Mouse (Mus musculus) heart, postnatal 14 days (tissue): ENCODE data around the gene Med27. TPM values are rescaled to one million over a fixed set of nuclear protein-coding genes. Genes with fewer than 3 reads are reported as not detected.
A peak's percentile ranks its signal among the peaks of the same experiment; 100 is the strongest.

Experiments used
- DNase-seq, 2 experiments: peaks; one replicate each; pipeline ENCODE4 v3.0.0; 2021 to 2022
- intact Hi-C: fragments of 180-260 bp; cut with DNase I; formaldehyde crosslinking; loops from one replicate; pipeline ENCODE4 v1.15.1; 2025
- microRNA-seq, 2 experiments: library from miRNA; unstranded; fragments of <30 nt; microRNA quantifications; one replicate each; pipeline ENCODE4 v1.2.0; 2021 to 2022
- total RNA-seq, 2 experiments: library from RNA; stranded (reverse); gene quantifications; 2 replicates each; pipeline ENCODE4 v1.2.3; 2021

Med27 gene
- total RNA-seq, 2 experiments from 2014 or later, result 15.2 to 15.5 TPM

DNA sequence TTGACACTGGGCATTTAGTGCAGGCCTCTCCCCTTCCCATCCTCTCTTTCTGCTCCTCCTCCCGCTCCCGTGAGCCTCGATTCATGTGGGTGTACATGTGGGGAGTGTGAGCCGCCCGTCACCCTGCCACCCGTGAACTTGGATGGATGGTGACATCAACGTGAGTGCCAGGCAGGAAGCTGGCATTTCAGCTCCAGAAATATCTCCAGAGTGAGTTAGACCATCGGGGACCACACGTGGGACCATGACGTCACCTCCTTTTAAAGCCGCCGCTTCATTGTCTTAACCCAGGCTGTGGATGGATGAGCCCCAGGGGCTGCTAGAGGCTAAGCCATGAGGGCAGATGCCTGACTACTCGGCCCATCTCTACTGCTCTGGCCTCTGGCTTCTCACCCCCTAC lies 195.4 kb downstream of the Med27 start:
- DNase-seq, result no peak
- intact Hi-C loops, result no loop called here

DNA sequence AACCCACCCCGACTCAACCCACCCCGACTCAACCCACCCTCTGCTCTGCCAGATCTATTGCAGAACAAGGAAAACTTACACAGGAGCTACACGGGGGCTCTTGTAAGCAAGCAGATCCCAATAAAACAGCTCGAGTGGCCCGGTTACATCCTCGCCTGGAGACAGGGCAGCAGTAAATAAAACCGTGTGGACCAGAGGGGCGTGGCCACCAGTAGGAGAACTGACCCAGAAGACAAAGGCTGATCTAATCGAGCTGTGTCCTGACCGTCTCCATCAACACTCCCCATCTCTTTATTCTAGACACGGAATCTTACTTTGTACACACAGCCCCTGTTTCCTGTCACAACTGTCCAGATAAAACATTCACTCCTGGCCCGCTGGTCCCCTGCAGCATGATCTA lies 200.0 kb downstream of the Med27 start:
- intact Hi-C loops, result no loop called here
- DNase-seq, result no peak

DNA sequence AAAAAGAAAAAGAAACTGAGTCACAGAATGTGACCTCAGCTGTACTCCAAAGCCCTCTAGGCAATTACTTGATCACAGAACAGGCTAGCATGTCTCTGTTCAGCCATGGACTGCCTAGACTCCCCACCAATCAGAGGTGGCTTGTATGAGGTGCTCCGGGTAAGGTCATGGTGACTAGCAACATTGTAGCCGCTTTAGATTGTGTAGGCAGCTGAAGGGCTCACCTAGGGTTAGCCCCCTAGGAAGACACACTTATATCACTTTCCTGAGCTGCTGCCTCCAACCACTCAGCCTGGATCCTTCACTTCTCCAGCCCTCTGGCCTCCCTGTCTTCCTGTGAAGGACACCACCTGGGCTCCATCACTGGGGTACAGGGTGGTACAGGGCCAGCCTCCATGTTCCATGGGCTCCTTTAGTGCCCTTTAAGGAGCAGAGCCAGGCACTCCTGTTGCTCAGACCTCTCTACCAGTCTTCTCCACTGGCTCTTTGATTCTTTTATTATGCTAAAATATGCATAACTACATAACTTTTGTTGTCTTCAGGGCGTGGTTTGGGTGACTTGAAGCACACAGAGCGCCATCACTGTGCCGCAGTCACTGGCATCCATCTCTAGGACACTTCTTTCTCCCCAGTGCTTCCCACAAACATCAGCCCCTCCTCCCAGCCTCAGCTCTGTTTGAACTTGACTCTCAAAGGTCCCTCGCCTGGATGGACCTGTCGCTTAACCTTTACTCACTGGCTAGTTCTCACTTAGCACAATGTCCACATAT lies 205.4 kb downstream of the Med27 start:
- intact Hi-C loops, result loop anchor here (5.0 to 10.0 kb wide), 2 partner anchors 207 to 335 kb away; partner anchors contain the start of gene Med27

DNA sequence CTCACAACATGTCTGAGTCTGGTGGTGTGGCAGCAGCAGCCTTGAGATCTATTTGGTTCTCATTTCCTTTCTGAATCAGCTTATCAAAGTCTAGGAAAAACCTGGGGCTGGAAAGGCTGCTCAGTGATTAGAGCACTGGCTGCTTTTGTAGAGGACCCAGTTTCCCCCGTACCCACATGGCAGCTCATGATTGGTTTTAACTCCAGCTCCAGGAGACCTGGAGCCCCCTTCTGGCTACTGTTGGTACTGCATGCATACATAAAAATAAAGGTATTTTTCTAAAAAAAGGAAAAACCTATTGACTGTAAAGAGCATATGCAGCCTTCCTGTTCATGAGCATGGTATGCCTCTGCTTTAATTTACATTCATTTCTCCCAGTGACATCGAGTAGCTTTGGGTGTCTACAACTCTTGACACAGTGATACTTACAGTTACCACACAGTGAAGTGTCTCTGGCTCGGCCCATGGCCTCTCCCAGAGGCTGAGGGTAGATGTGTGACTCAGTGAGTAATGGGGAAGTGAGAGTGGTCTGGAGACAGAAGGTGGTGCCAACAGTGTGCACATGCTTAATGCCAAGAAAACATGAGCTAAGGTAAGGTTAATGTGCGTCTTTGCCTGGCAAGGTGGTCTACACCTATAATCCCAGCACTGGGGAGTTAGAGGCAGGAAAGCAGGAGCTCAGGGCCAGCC lies 207.5 kb downstream of the Med27 start:
- intact Hi-C loops, result loop anchor here (1.0 to 10.0 kb wide), 3 partner anchors 209 to 354 kb away; partner anchors contain the start of gene Med27
- peak; percentile 35 to 71 for DNase-seq

More for the DNA sequence above, 205.4 kb downstream of the Med27 start:
- DNase-seq, result no peak

DNA sequence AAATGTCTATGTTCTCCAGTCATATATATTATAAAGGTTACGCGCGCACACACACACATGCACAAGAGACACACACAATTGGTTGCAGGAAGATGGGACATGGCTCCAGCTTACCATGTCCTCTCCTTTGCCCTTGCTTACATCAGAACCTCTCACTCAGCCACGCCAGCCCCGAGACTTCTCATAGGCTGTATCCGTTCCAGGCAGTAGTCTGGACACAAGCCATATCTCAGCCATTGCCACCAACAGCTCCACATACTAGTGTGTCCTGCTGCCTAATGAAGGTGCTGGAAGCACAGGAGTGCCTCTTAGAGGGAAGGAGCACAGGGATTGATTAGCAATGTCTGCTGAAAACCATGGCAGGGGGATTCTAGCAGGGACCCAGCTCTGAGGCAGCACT lies 211.9 kb downstream of the Med27 start:
- peak in 1 of 2 experiments; percentile 31 for DNase-seq
- intact Hi-C loops, result loop anchor here (10.0 kb wide), 1 partner anchor 214 kb away; the partner anchor contains the start of gene Med27

DNA sequence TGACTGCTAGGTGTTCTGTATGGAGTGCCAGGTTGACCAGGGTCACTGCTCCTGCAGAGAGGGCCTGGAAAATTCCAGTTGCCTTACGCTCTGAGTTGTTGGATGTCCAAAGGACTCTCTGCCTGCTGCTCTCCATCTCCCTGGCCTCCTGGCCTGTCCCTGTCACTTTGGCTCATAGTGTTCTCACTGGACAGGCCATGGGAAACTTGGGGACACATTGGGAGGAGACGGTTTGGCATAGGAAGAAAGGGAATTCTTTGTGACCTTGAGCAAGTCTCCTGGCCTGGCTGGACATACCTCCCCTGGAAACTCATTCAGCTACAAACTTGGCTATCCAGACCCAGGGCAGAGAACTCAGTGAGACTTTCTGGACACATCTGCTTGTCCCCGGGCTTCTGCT lies 213.3 kb downstream of the Med27 start:
- intact Hi-C loops, result loop anchor here (10.0 kb wide), 1 partner anchor 215 kb away; the partner anchor contains the start of gene Med27
- no peak for DNase-seq

DNA sequence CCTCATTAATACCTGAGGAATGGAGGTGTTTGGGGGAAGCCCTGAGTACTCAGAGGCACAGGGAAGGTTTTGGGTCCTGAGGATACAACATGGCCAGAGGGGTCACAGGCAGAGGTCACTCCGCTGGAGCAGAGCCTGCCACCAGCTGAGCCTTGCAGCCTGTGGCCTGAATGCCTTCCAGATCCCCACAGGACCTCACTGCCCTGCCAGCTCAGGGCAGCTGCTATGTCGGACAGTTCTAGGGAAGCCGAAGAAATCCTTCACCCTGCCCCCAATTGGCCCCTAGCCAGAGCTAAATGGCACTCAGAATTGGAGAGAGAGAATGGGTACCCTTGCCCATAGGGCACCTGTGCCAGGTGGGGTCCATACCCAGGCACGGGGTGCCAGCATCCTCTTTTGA lies 214.8 kb downstream of the Med27 start:
- DNase-seq, result no peak
- intact Hi-C loops, result no loop called here

DNA sequence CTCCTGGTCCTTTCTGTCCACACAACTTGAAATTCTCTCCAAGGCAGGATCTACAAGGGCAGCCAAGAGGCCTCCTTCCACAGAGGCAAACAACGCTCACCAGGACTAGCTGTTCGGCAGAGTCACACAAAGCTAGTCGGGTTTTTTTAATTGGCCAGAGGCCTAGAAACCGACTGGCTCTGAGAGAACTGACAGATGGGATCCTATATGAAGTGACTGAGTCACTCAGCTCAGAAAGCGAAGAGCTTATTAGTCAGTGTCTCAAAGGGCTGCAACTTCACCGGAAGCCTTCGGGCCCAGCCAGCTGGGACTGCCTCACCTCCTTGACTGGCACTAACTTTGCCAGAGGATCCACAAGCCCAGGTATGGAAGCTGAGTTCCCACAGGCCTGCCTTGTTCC lies 217.4 kb downstream of the Med27 start:
- intact Hi-C loops, result no loop called here
- no peak for DNase-seq

DNA sequence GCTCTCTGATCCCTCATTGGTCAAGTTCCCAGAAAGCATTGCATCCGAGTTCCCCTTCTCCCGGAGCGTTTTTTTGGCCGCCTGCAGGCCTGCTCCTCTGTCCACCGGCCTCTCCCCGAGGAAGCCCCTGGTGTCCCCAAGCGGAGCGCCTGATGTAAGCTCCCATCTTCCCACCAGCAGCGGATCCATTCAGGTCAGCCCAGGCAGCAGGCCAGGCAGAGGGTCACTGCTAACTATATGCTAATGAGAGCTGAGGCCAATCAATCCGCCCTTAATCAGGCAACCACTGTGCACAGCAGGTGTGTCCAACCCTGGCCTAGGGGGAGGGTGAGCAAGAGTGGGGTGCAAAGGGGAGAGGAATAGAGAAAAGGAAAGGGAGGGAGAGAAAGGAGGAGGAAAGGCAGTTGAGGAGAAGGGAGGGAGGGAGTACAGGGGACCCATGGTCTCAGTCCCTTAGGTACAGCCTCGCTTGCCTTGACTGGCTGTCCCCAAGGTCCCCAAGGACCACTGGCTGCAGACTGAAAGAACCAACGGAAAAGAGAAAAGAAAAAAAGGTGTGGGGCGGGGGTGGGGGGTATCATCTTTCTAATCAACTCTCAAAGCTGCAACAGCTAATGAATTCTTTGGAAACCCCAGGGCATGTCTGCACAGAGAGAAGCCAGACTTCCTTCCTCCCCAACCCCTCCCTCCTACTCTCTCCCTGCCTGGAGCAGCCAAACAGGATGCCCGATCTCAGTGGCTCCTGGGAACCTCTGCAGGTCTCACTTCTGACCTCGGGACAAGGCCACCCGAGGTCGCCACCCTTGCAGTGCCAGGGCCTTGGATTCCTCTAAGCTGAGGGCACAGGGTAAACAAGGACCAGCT lies 219.2 kb downstream of the Med27 start:
- no peak for DNase-seq
- intact Hi-C loops, result no loop called here

DNA sequence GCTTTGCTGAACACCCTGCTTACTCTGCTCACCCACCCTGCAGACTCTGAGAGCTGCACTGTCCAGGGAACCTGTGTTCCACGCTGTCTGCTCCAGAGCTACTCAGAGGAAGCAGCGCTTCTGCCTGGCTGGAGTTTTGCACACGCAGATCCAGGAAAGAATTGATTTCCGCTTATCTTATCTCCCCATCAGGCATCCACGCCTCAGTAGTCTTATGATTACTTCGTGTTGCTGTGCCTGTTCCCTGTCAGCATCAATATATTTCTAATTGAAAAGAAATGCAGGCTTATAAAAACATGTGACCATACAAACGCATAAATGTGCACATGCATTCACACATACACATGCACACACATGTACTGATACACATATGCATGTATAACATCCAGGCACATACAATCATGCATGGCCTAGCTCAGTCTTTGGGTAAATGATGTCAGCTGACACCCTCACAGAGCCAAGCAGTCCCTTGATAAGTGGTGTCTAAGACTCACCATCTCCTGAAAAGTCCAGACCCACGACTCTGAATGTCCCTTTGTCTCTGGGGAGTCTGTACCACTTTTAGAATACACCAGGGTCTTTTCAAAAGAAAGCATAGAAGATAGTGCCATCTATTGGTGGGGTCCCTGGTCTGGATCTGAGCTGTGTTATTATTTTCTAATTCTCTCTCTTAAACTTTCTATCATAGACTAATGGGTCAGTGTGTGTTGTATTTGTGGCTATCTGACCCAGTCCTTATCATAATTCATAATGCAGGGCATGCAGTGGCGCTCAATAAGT lies 225.5 kb downstream of the Med27 start:
- no peak for DNase-seq
- intact Hi-C loops, result no loop called here

DNA sequence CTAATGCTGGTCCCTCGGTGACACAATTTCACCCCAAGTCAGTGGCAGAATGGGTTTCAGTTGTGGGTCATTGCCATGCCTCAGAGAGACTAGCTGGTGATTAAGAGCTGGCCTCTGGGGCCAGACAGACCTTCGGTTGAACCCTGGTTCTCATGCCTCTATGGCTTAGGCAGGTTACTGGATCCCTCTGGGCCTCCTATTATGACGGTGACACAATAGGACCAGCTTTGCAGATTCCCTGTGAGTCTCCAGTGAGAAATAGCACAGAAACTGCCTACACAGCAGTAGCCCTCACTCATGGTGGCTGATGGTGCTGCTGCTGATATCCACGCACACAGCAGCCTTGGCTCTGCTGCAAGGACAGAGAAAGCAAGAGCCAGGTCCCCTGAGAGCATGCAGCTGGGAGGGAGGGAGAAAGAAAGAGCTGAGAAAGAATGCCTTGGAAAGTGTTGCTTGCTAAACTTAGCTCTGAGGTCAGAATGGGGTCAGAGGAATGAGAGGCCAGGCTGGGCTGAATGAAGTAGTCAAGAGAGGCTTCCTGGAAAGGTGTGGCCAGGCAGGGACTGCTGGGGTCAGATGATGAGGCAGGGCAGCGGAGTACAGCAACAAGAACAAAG lies 226.3 kb downstream of the Med27 start:
- intact Hi-C loops, result no loop called here
- DNase-seq, result no peak

DNA sequence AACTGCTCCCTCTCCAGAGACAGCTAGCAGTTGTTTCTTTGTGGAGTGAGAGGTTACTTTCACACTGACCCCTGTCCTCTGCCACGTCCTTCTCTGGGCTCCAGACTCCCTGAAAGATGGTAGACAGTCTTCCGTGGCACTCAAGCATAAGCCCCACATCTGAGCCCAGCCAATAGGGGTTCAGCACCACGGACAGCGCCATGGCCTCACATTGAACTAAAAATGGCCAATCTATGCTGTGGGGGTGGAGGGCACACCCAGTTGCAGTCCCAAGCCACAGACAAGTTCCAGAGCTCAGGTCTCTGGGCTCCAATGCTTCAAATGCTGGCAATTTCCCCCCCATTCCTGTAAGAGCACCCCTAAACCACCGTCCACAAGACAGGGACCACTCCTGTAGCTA lies 227.0 kb downstream of the Med27 start:
- peak; percentile 67 to 76 for DNase-seq
- intact Hi-C loops, result no loop called here

DNA sequence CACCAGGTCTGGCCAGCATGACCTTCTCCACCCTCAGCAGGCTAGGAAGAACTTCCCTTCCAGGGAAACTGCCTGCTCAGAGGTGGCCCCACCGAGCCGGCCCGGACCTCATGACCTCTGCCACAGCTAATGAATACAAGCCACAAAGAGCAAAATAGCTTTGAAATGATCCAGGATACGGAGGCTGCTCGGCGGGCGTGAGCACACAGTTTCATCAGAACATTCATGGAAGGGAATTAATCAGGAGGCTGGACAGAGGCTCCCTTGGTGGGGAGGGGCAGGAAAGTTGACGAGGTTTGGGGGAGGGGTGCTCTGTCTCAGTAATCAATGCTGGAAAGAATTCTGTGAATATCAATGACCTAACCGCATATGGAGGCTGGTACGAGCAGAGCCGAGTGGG lies 227.6 kb downstream of the Med27 start:
- DNase-seq, result no peak
- intact Hi-C loops, result no loop called here

Small RNA genes within 50 kb of the gene (microRNA-seq; reads per million reads assigned to microRNA genes)
- 0 reads per million in 2 experiments for gene Mir133c

Other genes with a start within 250 kb of the Med27 start
- 10 to 100 TPM; 36.9 to 41.9 TPM for gene Setx, start 222.6 kb upstream of the Med27 start, total RNA-seq
- gene Ntng2, start 93.8 kb upstream of the Med27 start, total RNA-seq, result 1 to 10 TPM; 4.9 TPM